Mouse (Mus musculus): ENCODE measurements at regions not wholly inside any gene's neighbourhood (a gene's known extent, or its start where the extent isn't known, plus 50 kb on each side); places are given as distances from the start of the nearest gene placed in this dataset.

GRCm38 (mm10) chr16:77687056-77687839, 85.4 kb upstream of the Gm11146 start:
- DNase-seq (ENCODE audit: low spot score), result no peak

- no peak for DNase-seq (ENCODE audit: low spot score)
These were observed 83.8 kb upstream of the Gm11146 start for GRCm38 (mm10) chr16:77685651-77686190.

GRCm38 (mm10) chr16:77684521-77684920, 82.6 kb upstream of the Gm11146 start:
- DNase-seq (ENCODE audit: low spot score), result no peak

GRCm38 (mm10) chr16:77679234-77679633, 77.3 kb upstream of the Gm11146 start:
- DNase-seq (ENCODE audit: low spot score), result no peak

GRCm38 (mm10) chr16:77676805-77677204, 74.9 kb upstream of the Gm11146 start:
- no peak for DNase-seq (ENCODE audit: low spot score)

GRCm38 (mm10) chr16:77675885-77676597, 74.1 kb upstream of the Gm11146 start:
- no peak for DNase-seq (ENCODE audit: low spot score)

GRCm38 (mm10) chr16:77671253-77671652, 69.4 kb upstream of the Gm11146 start:
- DNase-seq (ENCODE audit: low spot score), result no peak

- no peak for DNase-seq (ENCODE audit: low spot score)
These were observed 63.9 kb upstream of the Gm11146 start for GRCm38 (mm10) chr16:77665781-77666180.

- no peak for DNase-seq (ENCODE audit: low spot score)
These were observed 60.2 kb upstream of the Gm11146 start for GRCm38 (mm10) chr16:77662107-77662518.

GRCm38 (mm10) chr16:77653306-77653705, 51.4 kb upstream of the Gm11146 start:
- no peak for DNase-seq (ENCODE audit: low spot score)
